Mouse (Mus musculus) myocyte (in vitro differentiated cells): Measurements from ENCODE around the gene Klk11. TPM values are rescaled to one million over a fixed set of nuclear protein-coding genes. Genes with fewer than 3 reads are reported as not detected.

Source experiments
- H3K27me3 ChIP-seq: one replicate; pipeline ENCODE4 v1.6.1; 2011; ENCODE audit not compliant: control insufficient read depth, insufficient read depth, insufficient read length
- H3K36me3 ChIP-seq: one replicate; pipeline ENCODE4 v1.6.1; 2011; ENCODE audit not compliant: control insufficient read depth, insufficient read depth
- H3K4me2 ChIP-seq: one replicate; pipeline ENCODE4 v1.6.1; 2011; ENCODE audit warnings: low read depth, control low read depth
- H3K4me3 ChIP-seq: one replicate; pipeline ENCODE4 v1.5.1; 2011; ENCODE audit warnings: mild to moderate bottlenecking, control low read depth, moderate library complexity
- H3K79me2 ChIP-seq: one replicate; pipeline ENCODE4 v1.6.1; 2011; ENCODE audit not compliant: control insufficient read depth, insufficient read depth
- H3ac ChIP-seq: one replicate; pipeline ENCODE4 v1.6.1; 2011; ENCODE audit not compliant: control insufficient read depth, insufficient read length
- CEBPB ChIP-seq: IDR thresholded peaks from 2 replicates; pipeline ENCODE4 v1.6.1; 2011; ENCODE audit warnings: mild to moderate bottlenecking, moderate library complexity; ENCODE audit not compliant: poor library complexity, insufficient read depth, severe bottlenecking
- E2F4 ChIP-seq: IDR thresholded peaks from one replicate; pipeline ENCODE4 v1.6.1; 2011; ENCODE audit warnings: mild to moderate bottlenecking, control low read depth, moderate library complexity; ENCODE audit not compliant: insufficient read depth
- MAX ChIP-seq: IDR thresholded peaks from one replicate; pipeline ENCODE4 v1.6.1; 2011; ENCODE audit warnings: low read depth, mild to moderate bottlenecking, control low read depth
- MYOD1 ChIP-seq, 3 experiments: IDR thresholded peaks; one replicate each; pipeline ENCODE4 v1.6.1; 2011; ENCODE audit warnings: control low read depth in 2 of 3, low read depth in 2 of 3, mild to moderate bottlenecking in 2 of 3, moderate library complexity in 1 of 3; ENCODE audit not compliant: insufficient read length in 2 of 3, control insufficient read depth in 1 of 3
- MYOG ChIP-seq, 3 experiments: IDR thresholded peaks; one replicate each; pipeline ENCODE4 v1.6.1; 2011; ENCODE audit warnings: control low read depth in 2 of 3, low read depth in 2 of 3, mild to moderate bottlenecking in 2 of 3; ENCODE audit not compliant: insufficient read length in 2 of 3, control insufficient read depth in 1 of 3, insufficient read depth in 1 of 3
- POLR2A ChIP-seq: IDR thresholded peaks from one replicate; pipeline ENCODE4 v1.6.1; 2011; ENCODE audit warnings: low read depth, mild to moderate bottlenecking, control low read depth, moderate library complexity; ENCODE audit not compliant: insufficient read length
- POLR2AphosphoS2 ChIP-seq: IDR thresholded peaks from one replicate; pipeline ENCODE4 v1.6.1; 2011; ENCODE audit warnings: low read depth, control low read depth; ENCODE audit not compliant: insufficient read length
- REST ChIP-seq: IDR thresholded peaks from one replicate; pipeline ENCODE4 v1.6.1; 2011; ENCODE audit warnings: mild to moderate bottlenecking, control low read depth, moderate library complexity; ENCODE audit not compliant: insufficient read depth, insufficient read length
- SRF ChIP-seq: IDR thresholded peaks from one replicate; pipeline ENCODE4 v1.6.1; 2011; ENCODE audit warnings: low read depth; ENCODE audit not compliant: control insufficient read depth, insufficient read length
- TCF12 ChIP-seq: IDR thresholded peaks from one replicate; pipeline ENCODE4 v1.6.1; 2011; ENCODE audit warnings: mild to moderate bottlenecking, control low read depth; ENCODE audit not compliant: poor library complexity, insufficient read depth, severe bottlenecking
- TCF3 ChIP-seq: IDR thresholded peaks from one replicate; pipeline ENCODE4 v1.6.1; 2011; ENCODE audit warnings: low read depth, control low read depth; ENCODE audit not compliant: insufficient read length
- USF1 ChIP-seq: IDR thresholded peaks from one replicate; pipeline ENCODE4 v1.6.1; 2011; ENCODE audit warnings: low read depth, mild to moderate bottlenecking, control low read depth, moderate library complexity
- polyA plus RNA-seq: library from polyadenylated mRNA; unstranded; fragments of >200 nt; fragmentation: generic; extraction: Trizol; gene quantifications from one replicate; pipeline ENCODE4 v1.2.1, GENCODE M21; 2012; ENCODE audit warnings: missing spikeins

Gene Klk11
- polyA plus RNA-seq, 1 experiment: 0.56 TPM

GRCm38 (mm10) chr7:43815211-43815610 lies 40.8 kb downstream of the Klk11 start:
- Histone ChIP-seq H3K4me2 (no peak overlapping the region), H3K27me3 (no peaks in the 10 kb centered on the region), H3K36me3 (no peaks in the 10 kb centered on the region), H3K4me3 (no peak overlapping the region), H3K79me2 (no peaks in the 10 kb centered on the region), H3ac (no peak overlapping the region)
- no peak for TF ChIP-seq CEBPB
- no peak for TF ChIP-seq POLR2AphosphoS2
- no peak for TF ChIP-seq MYOD1 (IDR thresholded peaks at IDR 0.05; ENCODE audit: control insufficient read depth in 1 of 3, insufficient read length in 2 of 3, low read depth in 2 of 3)
- TF ChIP-seq POLR2A: no peak
- TF ChIP-seq MAX: no peak
- TF ChIP-seq REST: no peak
- no peak for TF ChIP-seq SRF
- no peak for TF ChIP-seq USF1
- TF ChIP-seq E2F4: no peak
- TF ChIP-seq MYOG (IDR thresholded peaks at IDR 0.05; ENCODE audit: control insufficient read depth in 1 of 3, insufficient read depth in 1 of 3, insufficient read length in 2 of 3, low read depth in 2 of 3): no peak
- TF ChIP-seq TCF3: no peak
- TF ChIP-seq TCF12: no peak

DNA sequence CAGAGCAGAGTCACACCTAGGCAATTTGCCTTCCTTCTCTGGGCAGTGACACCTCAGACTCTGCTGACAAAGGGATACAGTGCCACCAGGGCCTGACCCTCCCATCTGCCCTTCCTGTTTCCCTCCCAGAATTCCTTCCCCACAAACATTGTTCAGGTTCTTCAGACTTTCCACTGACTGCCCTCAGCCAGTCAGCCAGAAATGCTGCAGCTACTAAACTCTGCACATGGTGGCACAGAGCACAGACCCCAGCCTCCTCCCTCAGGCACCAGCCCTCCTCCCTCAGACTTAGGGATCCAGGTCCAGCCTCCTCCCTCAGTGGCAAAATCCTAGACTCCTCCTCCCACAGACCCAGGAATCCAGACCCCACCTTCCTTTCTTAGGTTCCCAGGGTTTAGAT lies 42.3 kb downstream of the Klk11 start:
- Histone ChIP-seq H3K4me3 (no peak overlapping the region), H3ac (no peak overlapping the region), H3K79me2 (no peaks in the 10 kb centered on the region), H3K4me2 (no peak overlapping the region), H3K27me3 (no peaks in the 10 kb centered on the region), H3K36me3 (no peaks in the 10 kb centered on the region)
- no peak for TF ChIP-seq TCF12
- no peak for TF ChIP-seq E2F4
- TF ChIP-seq USF1: no peak
- TF ChIP-seq MYOG (IDR thresholded peaks at IDR 0.05; ENCODE audit: control insufficient read depth in 1 of 3, insufficient read depth in 1 of 3, insufficient read length in 2 of 3, low read depth in 2 of 3): no peak
- no peak for TF ChIP-seq MYOD1 (IDR thresholded peaks at IDR 0.05; ENCODE audit: control insufficient read depth in 1 of 3, insufficient read length in 2 of 3, low read depth in 2 of 3)
- no peak for TF ChIP-seq POLR2AphosphoS2
- TF ChIP-seq POLR2A: no peak
- no peak for TF ChIP-seq TCF3
- no peak for TF ChIP-seq SRF
- TF ChIP-seq CEBPB: no peak
- no peak for TF ChIP-seq MAX
- no peak for TF ChIP-seq REST

GRCm38 (mm10) chr7:43821581-43821980 lies 47.2 kb downstream of the Klk11 start:
- no peak overlapping the region for H3ac ChIP-seq
- H3K36me3 ChIP-seq: no peaks in the 10 kb centered on the region
- no peak overlapping the region for H3K4me2 ChIP-seq
- H3K79me2 ChIP-seq: no peaks in the 10 kb centered on the region
- H3K27me3 ChIP-seq: no peaks in the 10 kb centered on the region
- TF ChIP-seq E2F4 (no peak), REST (no peak), USF1 (no peak), POLR2A (no peak), MAX (no peak)
- H3K4me3 ChIP-seq: no peak overlapping the region

- Histone ChIP-seq H3ac (no peak within 1 kb of the TSS), H3K4me2 (no peak within 1 kb of the TSS), H3K79me2 (no peaks in the 10 kb centered on the region), H3K4me3 (no peak within 1 kb of the TSS), H3K27me3 (peaks cover 4% of the 10 kb centered on the region), H3K36me3 (no peaks in the 10 kb centered on the region)
- TF ChIP-seq MYOG (IDR thresholded peaks at IDR 0.05; ENCODE audit: control insufficient read depth in 1 of 3, insufficient read depth in 1 of 3, insufficient read length in 2 of 3, low read depth in 2 of 3) (no peak), POLR2AphosphoS2 (no peak), USF1 (no peak), TCF12 (no peak), POLR2A (no peak), MYOD1 (IDR thresholded peaks at IDR 0.05; ENCODE audit: control insufficient read depth in 1 of 3, insufficient read length in 2 of 3, low read depth in 2 of 3) (no peak), REST (no peak), CEBPB (no peak), TCF3 (no peak), MAX (no peak), E2F4 (no peak), SRF (no peak)
Observed at GRCm38 (mm10) chr7:43824199-43824598, 49.8 kb downstream of the Klk11 start, which contains the start of gene Klk6. Klk6 (plus strand) TSS chr7:43824499.

DNA sequence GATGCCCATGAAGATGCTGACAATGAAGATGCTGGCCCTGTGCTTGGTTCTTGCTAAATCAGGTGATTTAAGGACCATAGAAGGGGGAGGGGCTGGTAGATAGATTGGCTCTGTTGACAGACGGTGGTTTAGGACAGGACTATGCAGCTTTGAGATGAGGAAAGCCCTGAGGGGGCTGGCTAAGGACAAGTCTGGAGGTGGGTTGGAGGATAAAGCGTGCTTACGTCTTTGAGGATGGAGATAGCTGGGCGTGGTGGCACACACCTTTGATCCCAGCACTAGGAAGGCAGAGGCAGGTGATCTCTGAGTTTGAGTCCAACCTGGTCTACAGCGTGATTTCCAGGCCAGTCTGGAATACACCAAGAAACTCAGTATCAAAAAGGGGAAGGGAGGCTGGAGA lies 51.7 kb downstream of the Klk11 start:
- H3K4me3 ChIP-seq: no peak overlapping the region
- H3ac ChIP-seq: no peak overlapping the region
- H3K27me3 ChIP-seq: peaks cover 4% of the 10 kb centered on the region
- H3K79me2 ChIP-seq: no peaks in the 10 kb centered on the region
- TF ChIP-seq USF1 (no peak), REST (no peak), MYOG (IDR thresholded peaks at IDR 0.05; ENCODE audit: control insufficient read depth in 1 of 3, insufficient read depth in 1 of 3, insufficient read length in 2 of 3, low read depth in 2 of 3) (no peak), TCF3 (no peak), SRF (no peak), MYOD1 (IDR thresholded peaks at IDR 0.05; ENCODE audit: control insufficient read depth in 1 of 3, insufficient read length in 2 of 3, low read depth in 2 of 3) (no peak), CEBPB (no peak), MAX (no peak)
- no peaks in the 10 kb centered on the region for H3K36me3 ChIP-seq
- no peak overlapping the region for H3K4me2 ChIP-seq
